Mouse (Mus musculus): ENCODE measurements around the gene Cntln.

DNA sequence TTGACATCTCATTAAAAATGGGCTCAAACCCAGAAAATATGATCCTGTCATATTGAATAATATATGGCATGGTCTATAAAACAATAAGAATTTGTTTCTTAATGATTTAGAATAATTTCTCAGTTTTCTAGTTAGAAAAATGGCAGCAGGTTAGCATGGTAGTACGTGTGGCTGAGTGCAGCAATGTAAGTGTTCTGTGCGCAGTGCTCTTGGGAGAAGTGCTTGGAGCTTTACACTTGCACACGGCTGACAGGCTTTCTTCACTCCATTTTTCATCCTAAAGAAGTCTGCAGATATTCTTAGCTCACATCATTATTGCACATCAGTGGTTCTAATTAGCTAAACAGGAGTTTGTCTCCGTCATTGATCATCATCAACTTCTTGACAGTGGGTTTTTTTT is 60.0 kb downstream of the Cntln start:
- TF ChIP-seq CTCF (IDR thresholded peaks at IDR 0.05; ENCODE audit: control insufficient read depth, insufficient read depth, insufficient read length) (no peak), MYOG (IDR thresholded peaks at IDR 0.05; ENCODE audit: control insufficient read depth, extremely low read depth, insufficient read length) (no peak), MYOD1 (IDR thresholded peaks at IDR 0.05; ENCODE audit: control insufficient read depth, insufficient read length, low read depth) (no peak), CEBPB (IDR thresholded peaks at IDR 0.05; ENCODE audit: low read depth) (no peak), MAX (IDR thresholded peaks at IDR 0.05) (no peak), FOSL1 (IDR thresholded peaks at IDR 0.05; ENCODE audit: insufficient read depth, low read length, poor library complexity, severe bottlenecking) (no peak)

Measured in C2C12 (cell line).